Mouse (Mus musculus): ENCODE measurements around the gene Msx1.

The Msx1 gene

DNA sequence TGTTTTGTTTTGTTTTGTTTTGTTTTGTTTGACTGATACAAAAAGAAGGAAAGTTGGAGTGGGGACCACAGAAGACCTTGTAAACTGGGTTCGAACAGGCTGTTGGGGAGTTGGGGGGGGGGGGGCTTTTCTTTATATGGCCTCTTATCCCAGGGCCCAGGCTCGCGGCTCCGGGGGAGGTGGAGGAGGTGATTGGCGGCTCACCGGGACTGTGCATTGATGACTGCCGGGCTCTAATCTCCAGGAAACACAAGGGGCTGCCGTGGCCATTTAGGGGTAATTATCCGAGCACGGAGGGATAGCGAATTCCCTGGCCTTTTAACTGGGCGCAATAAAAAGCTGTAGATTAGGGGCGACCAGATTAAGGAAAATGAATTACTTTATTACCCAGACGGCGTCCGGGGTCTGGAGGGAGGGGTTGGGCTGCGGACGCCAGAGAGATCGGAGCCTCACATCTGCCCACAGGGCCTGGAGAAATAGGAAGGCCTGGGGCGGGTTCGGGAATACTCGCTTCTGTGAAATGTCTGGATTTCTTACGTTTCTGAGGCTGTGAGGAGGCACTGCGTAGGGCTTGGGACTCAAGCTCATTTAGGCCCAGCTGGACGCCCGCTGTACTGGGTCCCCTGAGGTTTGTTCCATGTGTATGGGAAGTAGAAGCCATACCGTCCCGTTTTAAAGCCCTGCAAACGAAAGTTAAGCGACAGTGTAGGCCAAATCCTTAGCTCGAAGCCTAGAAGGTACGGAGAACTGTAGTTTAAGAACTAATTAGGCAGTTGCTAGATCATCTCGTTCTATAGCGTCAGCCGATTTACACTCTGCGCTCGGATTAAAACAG lies 1.4 kb upstream of the Msx1 start:
- DNase-seq, result no peak

DNA sequence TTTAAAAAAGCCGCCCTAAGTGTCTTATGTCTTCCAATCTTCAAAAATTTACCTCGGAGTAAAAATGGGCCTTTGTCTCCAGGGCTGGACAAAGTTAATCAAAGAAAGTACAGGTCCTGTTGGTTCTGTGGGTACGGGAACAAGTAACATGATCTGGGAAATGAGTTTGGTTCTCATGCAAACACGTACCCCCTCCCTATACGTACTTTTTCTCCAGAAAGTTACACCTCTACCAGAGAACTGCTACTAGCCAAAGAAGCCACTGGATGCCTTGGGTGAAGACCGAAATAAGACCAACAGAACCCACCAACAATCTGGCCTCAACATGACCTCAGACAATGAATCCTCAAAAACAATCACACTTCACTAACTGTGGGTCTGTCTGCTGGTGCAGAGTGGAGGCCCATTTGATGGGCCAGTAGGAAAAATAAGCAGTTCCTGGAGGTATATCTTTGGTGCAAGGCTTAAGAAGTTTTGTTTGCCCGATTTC lies 773 bp upstream of the Msx1 start:
- DNase-seq, result no peak

DNA sequence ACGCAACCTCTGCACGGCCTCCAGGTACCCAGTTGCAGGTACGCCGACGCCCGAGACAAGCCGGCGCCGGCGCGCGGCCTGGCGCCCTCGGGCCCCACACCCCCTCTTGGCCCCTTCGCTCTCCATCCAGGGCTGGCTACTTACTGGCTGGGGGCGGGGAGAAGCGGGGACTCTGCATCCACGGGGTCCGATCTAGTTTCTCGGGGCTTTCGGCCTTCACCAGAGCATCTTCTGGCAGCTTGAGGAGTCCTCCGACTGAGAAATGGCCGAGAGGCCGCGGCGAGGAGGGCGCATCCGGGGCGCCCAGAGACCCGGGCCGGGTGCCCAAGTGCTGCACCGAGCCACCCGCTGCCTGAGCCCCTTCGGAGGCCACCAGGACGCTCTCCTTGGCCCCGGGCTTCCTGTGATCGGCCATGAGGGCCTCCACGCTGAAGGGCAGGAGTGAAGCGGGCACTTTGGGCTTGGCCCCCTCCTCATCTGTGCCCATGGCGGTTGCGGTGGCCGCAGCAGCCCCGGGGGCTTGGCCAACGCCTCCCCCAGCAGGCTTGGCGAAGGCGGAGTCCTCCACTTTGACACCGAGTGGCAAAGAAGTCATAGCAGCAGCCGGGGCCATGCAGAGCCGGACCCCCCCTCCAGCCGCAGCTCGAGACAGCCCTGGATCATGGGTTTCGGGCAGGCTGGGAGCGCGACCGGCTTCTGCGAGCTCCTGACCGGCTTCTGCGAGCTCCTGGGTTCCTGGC lies 492 bp downstream of the Msx1 start:
- DNase-seq, result no peak

DNA sequence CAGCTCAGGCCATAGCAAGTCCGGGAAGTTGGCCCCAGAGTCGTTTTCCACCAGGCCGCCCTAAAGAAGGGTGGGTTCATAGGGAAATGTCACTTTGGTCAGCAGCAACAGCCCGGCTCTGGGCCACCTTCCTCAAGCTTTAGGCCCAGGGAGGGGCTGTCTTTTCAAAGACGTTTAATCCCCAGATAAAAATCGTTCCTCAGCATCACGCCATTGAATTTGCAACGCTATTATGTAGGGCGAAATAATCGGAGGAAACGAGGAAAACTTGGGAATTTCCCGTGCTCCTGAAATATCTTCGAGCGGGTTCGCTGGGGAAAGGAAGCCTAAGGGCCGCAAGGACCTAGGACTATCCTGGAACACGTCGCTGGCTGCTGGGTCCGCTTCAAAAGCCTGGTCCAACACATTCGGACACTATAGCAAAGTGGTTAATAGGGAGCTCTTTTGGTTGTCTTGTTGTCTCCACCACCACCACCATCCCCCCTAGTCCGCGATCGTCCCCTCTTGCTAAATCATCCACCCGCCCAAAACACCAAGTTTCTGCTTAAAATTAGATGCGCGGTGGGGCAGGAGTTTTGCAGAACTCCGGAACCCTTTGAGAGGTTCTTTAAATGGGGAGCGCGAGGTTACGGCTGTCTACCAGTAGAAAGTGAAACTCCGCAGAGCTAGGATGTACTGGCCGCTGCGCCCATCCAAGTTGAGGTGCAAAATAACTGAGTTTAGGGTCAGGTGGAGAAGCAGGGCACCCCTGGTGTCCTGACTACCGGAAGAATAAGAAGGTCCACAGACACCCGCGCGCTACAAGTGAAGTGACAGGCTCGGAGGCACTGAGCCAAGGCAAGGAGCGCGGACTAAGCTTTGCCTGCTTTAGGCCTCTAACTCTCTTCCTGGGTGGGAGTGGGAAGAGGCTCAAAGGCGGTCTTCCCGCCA lies 1.3 kb downstream of the Msx1 start:
- DNase-seq, result no peak

DNA sequence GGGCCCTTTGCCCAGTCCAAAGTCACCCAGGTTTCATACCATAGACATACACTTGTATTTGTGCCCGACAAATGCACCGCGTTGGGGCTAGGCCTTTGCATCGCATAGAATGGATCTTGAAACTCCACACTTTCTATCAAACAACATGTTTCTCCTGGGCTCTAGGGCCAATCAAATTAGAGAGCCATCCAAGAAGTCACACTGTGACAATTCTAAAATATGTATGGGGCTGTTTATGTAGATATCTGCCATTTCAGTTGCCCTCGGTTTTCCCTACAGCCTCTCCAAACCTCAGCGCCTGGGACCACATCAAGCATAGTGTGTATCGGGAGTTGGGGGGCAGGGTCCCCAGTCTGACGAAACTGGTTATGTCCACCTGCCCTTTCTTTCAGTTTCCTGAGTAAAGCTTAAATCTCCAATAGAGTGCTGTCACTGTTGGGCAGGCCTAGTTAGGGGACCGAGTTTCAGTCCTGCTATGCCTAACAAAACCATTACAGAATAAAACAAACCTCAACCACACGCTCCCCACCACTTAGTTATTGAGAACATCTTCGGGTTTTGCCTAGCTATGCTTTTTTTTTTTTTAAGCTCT lies 2.2 kb downstream of the Msx1 start:
- no peak for DNase-seq

DNA sequence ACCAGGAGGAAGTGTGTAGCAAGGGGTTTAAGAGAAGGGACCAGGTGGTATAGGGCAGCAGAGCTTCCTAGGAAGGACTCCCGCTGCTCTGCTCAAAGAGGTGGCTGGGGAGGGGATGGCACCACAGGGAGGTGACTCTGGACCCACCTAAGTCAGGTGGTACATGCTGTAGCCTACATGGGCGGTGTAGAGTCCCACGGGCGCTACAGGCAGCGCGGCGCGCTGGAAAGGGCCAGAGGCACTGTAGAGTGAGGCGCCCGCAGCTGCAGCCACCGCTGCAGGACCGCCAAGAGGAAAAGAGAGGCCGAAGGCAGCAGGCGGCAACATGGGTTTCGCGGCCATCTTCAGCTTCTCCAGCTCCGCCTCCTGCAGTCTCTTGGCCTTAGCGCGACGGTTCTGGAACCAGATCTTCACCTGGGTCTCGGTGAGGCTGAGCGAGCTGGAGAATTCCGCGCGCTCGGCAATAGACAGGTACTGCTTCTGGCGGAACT lies 3.2 kb downstream of the Msx1 start:
- no peak for DNase-seq

DNA sequence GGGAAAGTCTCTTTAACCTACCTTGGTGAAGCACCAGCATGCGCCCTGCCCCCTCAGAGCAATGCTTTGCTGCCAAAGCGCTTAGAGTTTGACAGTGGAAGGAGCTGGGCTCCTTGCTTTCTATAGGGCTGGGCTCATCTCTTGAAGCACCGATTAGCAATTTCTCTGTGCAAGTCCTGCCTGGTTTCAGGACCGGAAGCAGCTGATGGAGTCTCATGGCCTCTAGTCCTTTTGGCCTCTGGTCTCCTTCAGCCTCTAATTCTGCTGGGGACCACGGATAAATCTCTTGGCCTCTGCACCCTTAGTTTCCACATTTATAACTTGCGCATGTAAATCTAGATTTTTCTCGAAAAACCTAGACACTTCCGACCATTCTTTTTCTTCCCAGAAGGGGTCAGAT lies 3.7 kb downstream of the Msx1 start:
- DNase-seq, result no peak

DNA sequence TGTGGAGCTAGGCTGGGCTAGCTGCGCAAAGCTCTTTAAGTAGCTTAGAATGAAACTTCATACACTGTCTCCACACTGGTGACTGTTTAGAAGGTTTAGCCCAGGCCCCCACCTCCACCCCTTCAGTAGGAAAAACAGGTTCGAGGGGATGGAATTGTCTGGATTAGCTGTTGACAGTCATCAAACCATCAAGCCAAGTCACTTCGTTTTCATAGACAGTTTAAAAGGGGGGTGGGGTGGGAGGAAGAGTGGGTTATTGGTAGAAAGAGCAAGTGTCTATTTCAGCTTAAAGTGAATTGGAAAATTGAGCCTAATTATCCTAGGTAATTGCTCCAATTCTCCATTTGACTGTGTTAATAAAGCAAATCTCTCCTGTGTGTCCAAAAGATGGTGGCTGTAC lies 4.4 kb downstream of the Msx1 start:
- no peak for DNase-seq

DNA sequence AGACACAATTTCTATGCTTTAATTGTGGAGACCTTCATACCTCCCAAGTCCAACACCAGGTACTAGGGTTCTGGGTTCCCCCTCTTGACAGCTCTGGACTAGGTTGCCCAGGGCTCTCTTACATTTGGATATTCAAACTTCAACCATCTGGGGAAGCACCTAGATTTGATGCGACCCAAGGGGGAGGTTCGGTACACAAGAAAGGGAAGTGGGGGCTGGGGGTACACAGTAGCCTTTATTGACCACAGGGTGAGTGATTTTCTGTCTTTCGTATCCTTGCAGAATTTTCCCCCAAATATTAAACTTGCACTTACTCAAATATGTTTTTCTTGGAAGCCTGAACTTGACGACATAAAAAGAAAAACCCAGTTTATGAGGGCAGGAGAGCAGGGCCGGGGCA lies 4.8 kb downstream of the Msx1 start:
- no peak for DNase-seq

DNA sequence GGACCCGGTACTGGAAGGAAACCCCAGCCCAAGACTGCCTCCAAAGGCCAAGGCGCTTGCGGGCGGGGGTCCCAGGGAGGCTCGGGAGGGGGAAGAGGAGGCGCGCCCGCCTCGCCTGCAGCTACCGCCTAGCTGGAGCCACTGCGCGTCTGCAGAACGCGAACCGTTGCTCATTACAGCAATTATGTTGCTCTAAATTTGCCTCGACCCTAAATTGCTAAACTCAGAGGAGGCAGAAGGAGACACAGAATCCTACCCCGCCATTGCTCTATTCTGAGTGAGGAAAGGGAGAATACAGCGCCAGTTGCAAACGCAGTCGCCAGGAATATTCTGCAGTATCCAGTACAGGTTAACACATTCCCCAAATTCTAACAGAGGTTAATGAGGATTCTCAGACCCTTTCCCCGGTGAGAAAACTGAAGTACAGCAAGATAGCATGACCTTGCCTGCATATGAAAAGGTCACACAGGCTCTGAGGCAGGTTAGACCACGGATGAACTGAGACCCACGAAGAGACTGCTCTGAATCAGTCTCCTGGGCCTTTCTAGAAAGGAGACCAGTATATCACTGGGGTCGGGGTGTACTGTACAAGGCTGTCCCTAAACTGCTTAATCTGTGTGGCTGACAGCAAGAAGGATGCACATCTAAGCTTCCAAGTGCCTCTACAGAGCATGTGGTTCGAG lies 5.7 kb downstream of the Msx1 start:
- DNase-seq, result no peak

DNA sequence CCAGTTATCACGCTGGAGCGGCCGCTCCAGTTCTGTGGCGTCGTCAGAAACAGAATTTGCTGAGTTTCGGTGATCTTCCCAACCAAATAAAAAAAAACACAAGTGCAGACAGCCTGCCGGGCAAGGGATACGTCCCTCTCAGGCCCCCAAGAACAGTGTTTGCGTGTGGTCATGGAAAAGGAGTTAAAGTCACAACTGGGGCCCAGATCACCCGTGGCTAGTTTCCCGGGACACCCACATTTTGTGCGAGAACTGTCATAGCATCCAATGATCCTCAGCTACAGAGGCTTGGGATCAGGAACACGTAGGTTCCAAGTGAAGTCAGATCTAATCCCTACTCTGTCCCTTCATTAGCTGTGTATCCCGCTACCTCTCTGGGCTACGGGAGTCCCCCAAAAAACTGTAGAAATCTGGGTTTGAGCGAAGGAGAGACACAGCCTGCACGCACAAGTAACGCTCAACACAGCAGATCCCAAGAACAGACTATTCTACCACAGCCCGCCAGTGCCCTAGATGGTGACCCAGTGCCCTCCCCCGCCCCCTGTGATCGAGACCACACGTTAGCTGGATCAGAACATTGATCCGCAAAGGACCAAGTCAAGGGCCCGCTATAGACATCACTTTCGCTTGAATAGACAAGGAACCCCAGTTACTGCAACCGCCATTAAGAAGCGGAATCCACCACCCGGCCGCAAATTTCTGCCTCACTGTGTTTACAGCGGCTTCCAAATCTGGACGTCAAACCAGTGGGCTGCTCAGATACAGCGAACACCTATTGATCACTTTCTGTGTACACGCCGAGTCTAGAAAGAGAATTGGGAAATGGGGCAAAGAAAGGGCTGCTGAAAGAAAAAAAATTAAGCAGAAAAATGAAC lies 6.5 kb downstream of the Msx1 start:
- DNase-seq, result no peak

DNA sequence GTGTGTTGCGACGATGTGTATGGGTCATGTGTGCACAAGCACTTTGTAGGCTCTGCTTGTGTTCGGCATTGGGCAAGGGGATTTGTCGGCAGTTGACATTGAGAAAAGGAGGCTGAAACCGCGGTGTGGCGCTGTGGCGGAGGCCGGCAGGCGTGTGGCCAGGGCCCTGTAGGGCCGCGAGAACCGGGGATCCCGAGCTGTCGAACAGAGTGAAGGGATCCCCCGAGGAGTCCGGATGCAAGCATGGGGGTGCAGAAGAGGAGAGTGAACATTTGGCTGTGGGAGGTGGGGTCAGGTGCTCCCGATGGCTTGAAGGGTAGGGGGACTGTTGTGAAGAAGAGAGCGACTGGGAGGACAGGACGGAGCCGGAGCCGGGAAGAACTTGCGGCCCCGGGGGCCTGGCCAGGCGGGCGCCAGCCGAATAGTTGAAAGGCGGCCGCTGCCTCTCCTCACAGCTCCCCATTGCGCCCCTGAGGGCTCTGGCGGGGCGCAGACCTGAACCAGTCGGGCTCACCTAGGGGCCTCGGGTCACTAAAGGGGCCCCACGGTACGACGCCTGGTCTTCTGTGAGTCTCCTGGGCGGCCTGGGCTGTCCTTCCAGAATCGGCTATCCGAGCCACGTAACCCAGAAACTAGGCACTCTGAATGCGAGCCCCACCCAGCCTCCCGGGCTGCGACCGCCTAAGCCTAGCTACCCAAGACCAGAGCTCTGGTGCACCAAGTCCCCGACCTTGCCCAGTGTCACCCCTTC lies 7.3 kb downstream of the Msx1 start:
- peak; percentile 21 for DNase-seq

DNA sequence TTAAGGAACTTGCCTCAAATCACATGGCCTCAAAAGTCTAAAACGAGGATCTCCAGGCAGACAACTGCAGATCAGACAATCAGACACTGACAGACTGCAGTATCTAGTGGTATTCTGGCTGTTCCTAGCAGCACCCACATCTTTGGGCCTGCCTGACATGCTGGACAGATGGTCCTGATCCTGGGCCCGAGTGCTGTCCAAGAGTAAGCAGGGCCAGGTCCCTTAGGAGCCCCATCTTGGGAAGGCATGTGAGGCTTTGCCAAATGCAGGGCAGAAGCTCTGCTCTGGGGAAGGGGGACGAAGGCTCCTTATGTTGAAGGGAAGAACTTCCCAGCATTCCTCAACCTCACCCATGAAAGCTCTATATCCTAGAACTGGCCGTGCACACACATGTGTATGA lies 8.5 kb downstream of the Msx1 start:
- DNase-seq, result no peak

DNA sequence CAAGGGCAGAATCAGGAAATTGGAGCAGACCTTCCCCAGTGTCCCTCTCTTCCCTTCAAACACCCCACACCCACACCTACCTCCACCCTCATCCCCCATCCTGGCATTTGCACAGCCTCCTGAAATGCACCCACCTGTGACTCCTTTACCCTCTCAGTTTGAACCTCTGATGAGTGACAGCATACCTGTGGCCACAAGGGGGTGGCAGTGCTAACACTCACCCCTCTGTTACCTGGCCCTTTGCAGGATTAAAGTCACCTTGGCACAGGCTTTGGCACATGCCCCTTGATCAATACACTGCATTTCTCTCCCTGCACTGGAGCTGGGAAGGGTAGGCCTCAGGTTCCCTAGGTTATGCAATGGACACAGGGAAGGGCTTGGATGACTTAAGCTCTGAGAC lies 10.2 kb downstream of the Msx1 start:
- DNase-seq, result no peak

DNA sequence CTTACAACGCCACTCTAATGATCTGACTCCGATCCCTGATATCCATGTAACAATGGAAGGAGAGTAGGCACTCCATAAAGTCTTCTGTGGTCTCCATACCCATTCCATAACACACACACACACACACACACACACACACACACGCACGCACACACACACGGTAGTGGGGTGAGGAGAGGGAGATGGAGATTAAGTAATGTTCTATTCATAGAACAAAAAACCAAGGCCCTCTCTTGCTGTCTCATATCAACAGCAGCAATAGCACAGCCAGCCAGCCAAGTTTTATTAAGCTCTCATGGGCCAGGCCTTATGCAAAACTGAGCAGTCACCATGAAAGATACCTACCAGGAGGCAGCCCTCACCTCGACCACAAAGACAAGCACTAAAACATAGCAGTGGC lies 19.1 kb downstream of the Msx1 start:
- no peak for DNase-seq

DNA sequence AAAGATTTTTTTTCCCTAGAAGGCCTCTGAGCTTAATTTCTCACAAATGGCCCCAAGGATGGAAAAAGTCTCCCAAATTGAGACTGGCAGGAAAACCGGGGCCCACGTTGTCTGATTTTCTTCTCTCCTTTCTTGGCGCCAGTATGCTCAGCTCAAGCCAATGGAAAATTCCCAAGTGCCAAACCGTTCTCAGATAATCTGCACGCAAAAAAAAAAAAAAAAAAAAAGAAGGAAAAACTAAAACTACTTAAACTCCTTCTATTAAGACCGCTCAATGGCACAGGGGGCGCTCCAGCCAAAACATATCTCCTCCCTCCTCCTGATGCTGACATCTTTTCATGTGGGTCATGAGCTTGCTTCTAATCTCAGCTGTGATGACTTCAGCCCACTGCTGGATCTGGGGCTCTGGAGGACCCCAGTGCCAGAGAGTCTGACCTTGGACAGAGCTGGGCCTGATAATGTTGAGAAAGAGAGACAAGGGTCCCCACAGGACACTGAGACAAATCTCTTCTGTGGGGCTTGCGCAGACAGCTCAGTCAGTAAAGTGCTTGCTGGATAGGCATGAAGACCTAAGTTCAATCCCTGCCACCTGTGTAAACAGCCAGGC lies 19.8 kb downstream of the Msx1 start:
- DNase-seq, result no peak

DNA sequence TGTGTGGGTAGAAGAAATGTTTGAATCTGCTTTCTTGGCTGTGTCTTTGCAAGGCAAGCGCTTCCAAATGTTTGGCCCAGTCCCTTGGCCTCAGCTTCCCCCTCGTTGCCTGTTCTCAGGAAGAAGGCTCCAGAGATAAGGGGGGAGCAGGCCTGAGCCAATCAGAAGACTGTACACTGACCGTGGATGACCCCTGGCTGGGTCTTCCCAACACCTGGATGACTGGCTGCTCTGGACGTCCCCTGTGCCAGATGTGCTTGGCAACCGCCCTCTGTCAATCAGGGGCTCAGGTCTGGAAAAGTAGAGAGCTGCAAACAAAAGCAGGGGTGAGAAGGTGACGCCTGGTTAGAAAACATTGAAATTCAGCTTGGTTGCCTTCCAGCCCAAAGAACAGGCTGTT lies 27.1 kb downstream of the Msx1 start:
- no peak for DNase-seq

DNA sequence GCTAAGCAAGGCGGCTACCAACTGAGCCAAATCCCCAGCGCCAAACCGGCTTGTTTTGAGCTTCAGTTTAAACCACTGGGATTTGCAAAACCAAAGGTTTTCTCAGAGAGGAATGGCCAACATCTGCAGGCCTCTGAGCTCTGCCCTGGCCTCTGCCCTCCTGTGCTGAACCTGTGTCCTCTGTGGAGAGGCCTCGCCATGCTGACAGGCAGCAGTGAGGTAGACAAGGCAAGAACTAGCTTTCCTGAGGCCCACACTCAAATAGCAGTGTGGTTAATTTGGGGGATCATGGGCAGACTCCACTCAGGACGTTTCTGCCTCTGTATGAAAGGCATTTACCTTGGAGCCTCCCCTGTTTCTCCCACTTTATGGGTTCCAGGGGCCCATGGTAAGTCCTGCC lies 27.6 kb downstream of the Msx1 start:
- DNase-seq, result no peak

DNA sequence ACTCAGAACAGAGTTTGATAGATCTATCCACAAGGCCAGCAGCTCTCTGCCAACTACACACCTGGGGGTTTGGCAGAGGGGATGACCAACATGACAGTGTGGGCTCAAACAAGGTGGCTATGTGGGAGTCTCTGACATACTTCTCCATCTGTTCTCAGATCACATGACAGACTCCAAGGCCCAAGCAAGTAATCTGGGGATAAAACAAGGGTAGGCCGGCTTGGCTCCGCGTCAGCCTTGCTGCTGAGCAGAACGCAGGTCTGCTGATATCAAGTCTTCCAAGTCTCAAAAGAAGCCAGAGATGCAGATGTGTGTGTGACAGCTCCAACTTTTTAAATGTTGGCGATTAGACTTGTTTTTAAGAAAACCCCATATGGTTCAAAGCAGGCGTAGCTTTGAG lies 28.7 kb downstream of the Msx1 start:
- no peak for DNase-seq

DNA sequence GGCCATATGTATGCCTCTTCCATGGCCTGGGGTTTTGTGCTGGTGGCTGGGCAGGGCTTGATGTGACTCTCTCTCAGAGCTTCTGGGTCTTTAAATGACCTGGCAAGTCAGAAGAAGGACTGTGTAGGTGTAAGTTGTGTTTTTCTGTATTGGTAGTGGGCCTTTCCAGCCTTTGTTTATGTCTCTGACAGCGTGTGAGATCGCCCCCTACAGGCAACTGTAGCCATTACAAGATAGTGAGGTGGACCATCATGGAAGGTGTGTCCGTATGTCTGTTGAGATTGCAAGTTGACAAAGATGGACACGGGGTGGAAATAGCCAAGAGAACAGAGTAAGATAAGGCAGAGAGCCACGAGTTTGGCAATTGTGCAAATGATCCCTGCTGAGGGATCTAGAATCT lies 32.2 kb downstream of the Msx1 start:
- no peak for DNase-seq
